Mouse (Mus musculus) MEL (cell line): ENCODE measurements around the gene Tub. TPM values are rescaled to one million over a fixed set of nuclear protein-coding genes. Genes with fewer than 3 reads are reported as not detected.

Experiments
- DNase-seq: peaks from one replicate; pipeline ENCODE4 v3.0.0; 2011; ENCODE audit warnings: low read depth, low spot score
- H3K27ac ChIP-seq: 2 replicates; pipeline ENCODE4 v1.5.1; 2012; ENCODE audit warnings: low read depth, mild to moderate bottlenecking, control low read depth, low read length, moderate library complexity; ENCODE audit not compliant: control insufficient read depth
- H3K27me3 ChIP-seq, 2 experiments: fragments of 150-350 bp in 1 of 2; sonication (generic) in 1 of 2; 2 replicates each; pipeline ENCODE4 v1.6.1; 2012; ENCODE audit warnings: low read length in 2 of 2, mild to moderate bottlenecking in 2 of 2, improper control_type of control experiment in 1 of 2, moderate library complexity in 1 of 2; ENCODE audit not compliant: insufficient read depth in 2 of 2, control insufficient read depth in 1 of 2
- H3K36me3 ChIP-seq, 2 experiments: 2 replicates each; pipeline ENCODE4 v1.6.1; 2012 to 2014; ENCODE audit warnings: low read length in 2 of 2, improper control_type of control experiment in 1 of 2, inconsistent platforms in 1 of 2, mild to moderate bottlenecking in 1 of 2; ENCODE audit not compliant: insufficient read depth in 2 of 2, control insufficient read depth in 1 of 2
- H3K4me1 ChIP-seq, 2 experiments: fragments of 150-350 bp in 1 of 2; sonication (generic) in 1 of 2; 2 replicates each; pipeline ENCODE4 v1.6.1; 2012; ENCODE audit warnings: low read length in 2 of 2, improper control_type of control experiment in 1 of 2, mild to moderate bottlenecking in 1 of 2; ENCODE audit not compliant: insufficient read depth in 2 of 2, control insufficient read depth in 1 of 2
- H3K4me3 ChIP-seq, 2 experiments: fragments of 150-350 bp in 1 of 2; sonication (generic) in 1 of 2; 2 replicates each; pipeline ENCODE4 v1.5.1; 2012; ENCODE audit warnings: low read depth in 2 of 2, low read length in 2 of 2, mild to moderate bottlenecking in 2 of 2, moderate library complexity in 2 of 2, control low read depth in 1 of 2, improper control_type of control experiment in 1 of 2; ENCODE audit not compliant: control insufficient read depth in 1 of 2, insufficient read depth in 1 of 2
- H3K79me2 ChIP-seq: 2 replicates; pipeline ENCODE4 v1.6.1; 2012; ENCODE audit warnings: mild to moderate bottlenecking, low read length, moderate library complexity; ENCODE audit not compliant: control insufficient read depth, poor library complexity, insufficient read depth
- H3K9ac ChIP-seq: 2 replicates; pipeline ENCODE4 v1.6.1; 2012; ENCODE audit warnings: low read depth, mild to moderate bottlenecking, control low read depth, low read length, moderate library complexity; ENCODE audit not compliant: control insufficient read depth, poor library complexity, severe bottlenecking
- H3K9me3 ChIP-seq: fragments of 150-350 bp; sonication (generic); replicated peaks from 2 replicates; pipeline ENCODE4 v1.6.1; 2012; ENCODE audit warnings: mild to moderate bottlenecking, low read length, improper control_type of control experiment, moderate library complexity; ENCODE audit not compliant: insufficient read depth
- CHD2 ChIP-seq: IDR thresholded peaks from 2 replicates; pipeline ENCODE4 v1.6.1; 2011; ENCODE audit warnings: low read length, improper control_type of control experiment
- EP300 ChIP-seq, 2 experiments: IDR thresholded peaks; 2 replicates each; pipeline ENCODE4 v1.6.1; 2011; ENCODE audit warnings: improper control_type of control experiment in 2 of 2, low read length in 2 of 2, low read depth in 1 of 2, mild to moderate bottlenecking in 1 of 2
- ETS1 ChIP-seq: IDR thresholded peaks from 2 replicates; pipeline ENCODE4 v1.6.1; 2012; ENCODE audit warnings: low read depth, mild to moderate bottlenecking, inconsistent platforms, low read length, improper control_type of control experiment, moderate library complexity
- HCFC1 ChIP-seq: IDR thresholded peaks from 2 replicates; pipeline ENCODE4 v1.6.1; 2012; ENCODE audit warnings: low read depth, mild to moderate bottlenecking, inconsistent platforms, low read length, improper control_type of control experiment, moderate library complexity
- MAFK ChIP-seq: IDR thresholded peaks from 2 replicates; pipeline ENCODE4 v1.6.1; 2011; ENCODE audit warnings: low read depth, mild to moderate bottlenecking, low read length, improper control_type of control experiment, borderline replicate concordance
- MEF2A ChIP-seq: IDR thresholded peaks from 2 replicates; pipeline ENCODE4 v1.6.1; 2014; ENCODE audit warnings: low read depth, mild to moderate bottlenecking, inconsistent platforms, low read length, improper control_type of control experiment; ENCODE audit not compliant: poor library complexity, insufficient replicate concordance, severe bottlenecking; ENCODE audit errors: extremely low read depth
- MXI1 ChIP-seq: IDR thresholded peaks from 2 replicates; pipeline ENCODE4 v1.6.1; 2011; ENCODE audit warnings: mild to moderate bottlenecking, low read depth, low read length, improper control_type of control experiment
- MYB ChIP-seq: IDR thresholded peaks from 2 replicates; pipeline ENCODE4 v1.6.1; 2011; ENCODE audit warnings: mild to moderate bottlenecking, low read depth, low read length, improper control_type of control experiment
- MYC ChIP-seq: IDR thresholded peaks from 2 replicates; pipeline ENCODE4 v1.6.1; 2011; ENCODE audit warnings: low read depth, mild to moderate bottlenecking, low read length, improper control_type of control experiment, moderate library complexity
- NELFE ChIP-seq: IDR thresholded peaks from 2 replicates; pipeline ENCODE4 v1.6.1; 2011; ENCODE audit warnings: low read depth, low read length, improper control_type of control experiment
- NRF1 ChIP-seq: IDR thresholded peaks from 2 replicates; pipeline ENCODE4 v1.6.1; 2014; ENCODE audit warnings: low read depth, mild to moderate bottlenecking, inconsistent platforms, low read length, improper control_type of control experiment, moderate library complexity; ENCODE audit not compliant: poor library complexity, insufficient read depth, severe bottlenecking
- POLR2A ChIP-seq, 2 experiments: IDR thresholded peaks; 2 replicates each; pipeline ENCODE4 v1.6.1; 2011 to 2012; ENCODE audit warnings: low read length in 2 of 2, mild to moderate bottlenecking in 2 of 2, control low read depth in 1 of 2, improper control_type of control experiment in 1 of 2, low read depth in 1 of 2, moderate library complexity in 1 of 2; ENCODE audit not compliant: control insufficient read depth in 1 of 2, insufficient read depth in 1 of 2, poor library complexity in 1 of 2
- POLR2AphosphoS5 ChIP-seq: IDR thresholded peaks from 2 replicates; pipeline ENCODE4 v1.6.1; 2012; ENCODE audit warnings: low read depth, borderline replicate concordance, mild to moderate bottlenecking, inconsistent platforms, low read length, moderate library complexity, mixed read lengths
- RAD21 ChIP-seq: IDR thresholded peaks from 2 replicates; pipeline ENCODE4 v1.6.1; 2011; ENCODE audit warnings: mild to moderate bottlenecking, low read depth, low read length, improper control_type of control experiment
- SMC3 ChIP-seq: IDR thresholded peaks from 2 replicates; pipeline ENCODE4 v1.6.1; 2011; ENCODE audit warnings: low read depth, low read length, improper control_type of control experiment
- UBTF ChIP-seq: IDR thresholded peaks from 2 replicates; pipeline ENCODE4 v1.6.1; 2012; ENCODE audit warnings: low read depth, mild to moderate bottlenecking, inconsistent platforms, low read length, improper control_type of control experiment, moderate library complexity, borderline replicate concordance; ENCODE audit not compliant: insufficient read depth
- USF1 ChIP-seq: IDR thresholded peaks from 2 replicates; pipeline ENCODE4 v1.6.1; 2014; ENCODE audit warnings: low read depth, mild to moderate bottlenecking, inconsistent platforms, low read length, improper control_type of control experiment, moderate library complexity
- USF2 ChIP-seq, 2 experiments: IDR thresholded peaks; 2 replicates each; pipeline ENCODE4 v1.6.1; 2011 to 2012; ENCODE audit warnings: improper control_type of control experiment in 2 of 2, low read length in 2 of 2, borderline replicate concordance in 1 of 2, inconsistent platforms in 1 of 2, low read depth in 1 of 2, mild to moderate bottlenecking in 1 of 2; ENCODE audit not compliant: insufficient read depth in 1 of 2
- ZKSCAN1 ChIP-seq: IDR thresholded peaks from 2 replicates; pipeline ENCODE4 v1.6.1; 2012; ENCODE audit warnings: low read depth, mild to moderate bottlenecking, inconsistent platforms, low read length, improper control_type of control experiment, moderate library complexity
- ZNF384 ChIP-seq: IDR thresholded peaks from 2 replicates; pipeline ENCODE4 v1.6.1; 2012; ENCODE audit warnings: low read depth, mild to moderate bottlenecking, inconsistent platforms, low read length, improper control_type of control experiment
- polyA plus RNA-seq, 2 experiments: library from polyadenylated mRNA; stranded (reverse) in 1 of 2; unstranded in 1 of 2; fragments of >175 nt in 1 of 2; fragments of >200 nt in 1 of 2; gene quantifications; 2 replicates each; pipeline versions ENCODE4 v1.2.1 to v1.2.4; 2012; ENCODE audit warnings: low replicate concordance in 2 of 2, low read depth in 1 of 2; ENCODE audit not compliant: insufficient read length in 2 of 2, insufficient read depth in 1 of 2, missing spikeins in 1 of 2
- total RNA-seq: library from RNA; depleted of rRNA; stranded (reverse); fragments of 300-350 nt; gene quantifications from 2 replicates; pipeline ENCODE4 v1.2.3, GENCODE M21; 2012

Gene Tub
- total and polyA plus RNA-seq, 3 experiments = not detected

DNA sequence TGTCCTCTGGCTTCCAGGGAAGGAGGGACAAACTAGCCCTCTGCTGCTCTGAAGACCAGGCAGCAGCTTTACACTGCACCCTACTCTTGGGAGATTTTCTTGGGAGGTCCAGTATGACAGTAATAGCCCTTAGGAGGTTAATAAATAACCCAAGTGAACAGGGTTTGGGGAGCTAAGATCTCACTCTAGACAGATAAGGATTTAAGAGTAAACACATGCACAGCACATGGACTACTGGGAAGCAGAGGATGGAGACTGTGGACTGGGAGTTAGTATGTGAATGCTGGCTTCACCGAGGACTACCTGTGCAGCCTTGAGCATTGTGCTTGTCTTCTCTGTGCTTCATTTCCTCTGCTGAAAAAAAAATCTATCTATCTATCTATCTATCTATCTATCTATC lies 59.1 kb downstream of the Tub start:
- no peaks in the 10 kb centered on the region for H3K79me2 ChIP-seq
- DNase-seq = no peak
- H3K4me1 ChIP-seq = no peaks in the 10 kb centered on the region
- H3K9ac ChIP-seq = no peak overlapping the region
- H3K4me3 ChIP-seq = no peak overlapping the region
- no peaks in the 10 kb centered on the region for H3K9me3 ChIP-seq
- no peak overlapping the region for H3K27ac ChIP-seq
- H3K27me3 ChIP-seq = no peaks in the 10 kb centered on the region
- TF ChIP-seq MEF2A = no peak
- no peak for TF ChIP-seq USF2 (IDR thresholded peaks at IDR 0.05; ENCODE audit: borderline replicate concordance in 1 of 2, insufficient read depth in 1 of 2, low read depth in 1 of 2, low read length in 2 of 2)
- no peak for TF ChIP-seq MAFK
- TF ChIP-seq HCFC1 = no peak
- no peak for TF ChIP-seq CHD2
- no peak for TF ChIP-seq MYC
- no peaks in the 10 kb centered on the region for H3K36me3 ChIP-seq

DNA sequence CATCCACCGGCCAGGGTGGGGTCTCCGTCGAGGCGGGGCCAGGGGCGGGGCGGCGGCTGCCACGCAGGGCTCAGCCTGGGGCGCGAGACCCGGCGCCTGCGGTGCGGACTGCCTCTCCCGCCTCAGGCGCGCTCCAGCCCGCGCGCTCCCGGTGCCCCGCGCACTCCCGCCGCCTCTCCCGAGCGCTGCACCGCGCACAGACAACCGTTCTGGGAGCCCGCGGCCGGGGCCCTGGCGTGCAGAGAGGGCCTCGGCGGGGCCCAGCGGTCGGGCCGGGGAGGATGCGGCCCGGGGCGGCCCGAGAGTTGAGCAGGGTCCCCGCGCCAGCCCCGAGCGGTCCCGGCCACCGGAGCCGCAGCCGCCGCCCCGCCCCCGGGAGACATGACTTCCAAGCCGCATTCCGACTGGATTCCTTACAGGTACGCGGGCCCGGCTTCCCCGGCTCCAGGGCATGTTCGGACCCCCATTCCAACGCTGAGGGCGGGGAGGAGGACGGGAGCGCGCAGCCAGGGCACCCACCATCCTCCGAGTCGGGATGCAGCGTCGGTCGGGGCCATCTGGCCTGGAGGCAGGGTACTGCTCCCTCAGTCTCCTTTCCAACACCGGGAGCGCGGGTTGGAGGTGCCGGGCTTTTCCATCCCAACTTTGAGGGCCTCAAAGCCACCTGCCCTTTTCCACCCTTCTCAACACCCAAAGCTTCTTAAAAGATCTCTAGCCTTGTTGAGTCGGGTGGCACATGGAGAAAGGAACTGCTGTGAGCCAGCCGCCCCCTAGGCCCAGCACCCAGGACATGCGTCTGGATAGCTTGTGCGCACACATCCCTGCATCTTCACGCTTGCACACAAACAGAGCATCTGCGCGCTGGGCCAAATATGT lies 60.8 kb downstream of the Tub start:
- Histone ChIP-seq H3K9ac (no peak overlapping the region), H3K36me3 (no peaks in the 10 kb centered on the region), H3K79me2 (no peaks in the 10 kb centered on the region), H3K9me3 (no peaks in the 10 kb centered on the region), H3K4me1 (no peaks in the 10 kb centered on the region), H3K27ac (no peak overlapping the region), H3K27me3 (no peaks in the 10 kb centered on the region), H3K4me3 (no peak overlapping the region)
- TF ChIP-seq RAD21 (no peak), MYB (no peak), EP300 (IDR thresholded peaks at IDR 0.05; ENCODE audit: low read depth in 1 of 2, low read length in 2 of 2) (no peak), ZKSCAN1 (no peak), NRF1 (no peak), USF1 (no peak), ETS1 (no peak), ZNF384 (no peak), MXI1 (no peak), POLR2A (IDR thresholded peaks at IDR 0.05; ENCODE audit: control insufficient read depth in 1 of 2, insufficient read depth in 1 of 2, low read depth in 1 of 2, low read length in 2 of 2, poor library complexity in 1 of 2) (no peak), SMC3 (no peak), POLR2AphosphoS5 (no peak), MYC (no peak), NELFE (no peak), UBTF (no peak)
- DNase-seq = no peak
